Mouse (Mus musculus): Measurements from ENCODE around the gene Rap1gds1. TPM values are rescaled to one million over a fixed set of nuclear protein-coding genes. Genes with fewer than 3 reads are reported as not detected.

The Rap1gds1 gene
- polyA plus RNA-seq, 1 experiment from 2014 or later, result 87.9 TPM

DNA sequence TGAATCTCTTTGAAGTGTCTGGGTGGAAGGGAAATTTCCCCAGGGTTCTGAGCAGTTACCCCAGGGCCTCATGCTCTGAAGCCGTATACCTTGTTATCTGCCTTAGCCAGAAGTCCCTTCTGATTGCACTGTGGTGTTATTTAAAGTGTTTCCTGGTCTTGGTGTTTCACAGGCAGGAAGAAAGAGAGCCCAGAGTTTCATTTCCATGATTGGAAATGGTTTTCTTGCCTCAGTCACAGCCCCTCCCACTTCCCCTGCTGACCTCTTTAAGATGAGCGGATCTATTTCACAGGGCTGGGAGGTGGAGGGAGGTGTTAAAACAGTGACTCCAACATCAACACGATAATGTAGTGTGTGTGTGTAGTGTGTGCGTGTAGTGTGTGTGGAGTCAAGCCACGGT is 181.5 kb downstream of the Rap1gds1 start:
- Histone ChIP-seq H3K9ac (no peak overlapping the region), H3K27ac (replicated peaks) (peak overlapping the region; percentile 47)

GRCm38 (mm10) chr3:138889769-138890295 is 185.2 kb downstream of the Rap1gds1 start:
- H3K4me2 ChIP-seq, result no peak overlapping the region
- ATAC-seq (ENCODE audit: low FRiP score, low read depth), result no peak
- peaks cover 13% of the 10 kb centered on the region for H3K4me1 ChIP-seq (replicated peaks)
- no peak overlapping the region for H3K4me3 ChIP-seq
- no peaks in the 10 kb centered on the region for H3K36me3 ChIP-seq
- H3K27ac ChIP-seq (replicated peaks), result no peak overlapping the region
- no peaks in the 10 kb centered on the region for H3K9me3 ChIP-seq
- 64% methylated on average over 10 of the region's 10 CpGs for WGBS
- no peak overlapping the region for H3K9ac ChIP-seq
- H3K27me3 ChIP-seq, result no peaks in the 10 kb centered on the region

More for the DNA sequence above, 181.5 kb downstream of the Rap1gds1 start:
- H3K36me3 ChIP-seq, result peaks cover 13% of the 10 kb centered on the region
- H3K27me3 ChIP-seq, result no peaks in the 10 kb centered on the region
- no peaks in the 10 kb centered on the region for H3K9me3 ChIP-seq
- no peak overlapping the region for H3K4me2 ChIP-seq
- no peak overlapping the region for H3K4me3 ChIP-seq
- 39% methylated on average over 5 of the region's 5 CpGs for WGBS
- H3K4me1 ChIP-seq (replicated peaks), result peaks cover 13% of the 10 kb centered on the region
- ATAC-seq (ENCODE audit: low FRiP score, low read depth), result no peak

GRCm38 (mm10) chr3:138889214-138889613 is 185.8 kb downstream of the Rap1gds1 start:
- no peak overlapping the region for H3K4me3 ChIP-seq
- 52% methylated on average over 4 of the region's 4 CpGs for WGBS
- H3K9me3 ChIP-seq, result no peaks in the 10 kb centered on the region
- H3K4me1 ChIP-seq (replicated peaks), result peaks cover 13% of the 10 kb centered on the region
- no peak for ATAC-seq (ENCODE audit: low FRiP score, low read depth)
- H3K27me3 ChIP-seq, result no peaks in the 10 kb centered on the region
- no peak overlapping the region for H3K27ac ChIP-seq (replicated peaks)
- H3K36me3 ChIP-seq, result no peaks in the 10 kb centered on the region
- H3K4me2 ChIP-seq, result no peak overlapping the region
- no peak overlapping the region for H3K9ac ChIP-seq

DNA sequence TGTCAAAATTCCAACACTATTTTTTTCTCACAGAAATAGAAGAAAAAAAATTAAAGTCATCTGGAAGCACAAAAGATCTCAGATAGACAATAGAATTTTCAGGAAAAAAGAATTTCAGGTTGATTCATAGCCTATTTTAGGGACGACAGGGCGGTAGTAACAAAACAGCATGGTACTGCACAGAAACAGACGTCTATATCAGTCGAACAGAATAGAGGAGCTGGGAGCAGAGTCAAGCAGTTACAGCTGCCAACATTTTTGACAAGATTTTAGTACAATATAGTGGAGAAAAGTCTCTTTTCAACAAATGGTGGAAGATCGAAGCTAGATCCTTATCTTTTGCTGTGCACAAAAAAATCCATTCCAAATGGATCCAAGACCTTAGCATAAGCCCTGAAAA is 188.9 kb downstream of the Rap1gds1 start:
- no peak for ATAC-seq (ENCODE audit: low FRiP score, low read depth)

GRCm38 (mm10) chr3:138881725-138882347 is 193.2 kb downstream of the Rap1gds1 start:
- H3K27me3 ChIP-seq, result no peaks in the 10 kb centered on the region
- no peaks in the 10 kb centered on the region for H3K36me3 ChIP-seq
- H3K4me1 ChIP-seq (replicated peaks), result peaks cover 21% of the 10 kb centered on the region
- H3K9me3 ChIP-seq, result no peaks in the 10 kb centered on the region
- H3K4me3 ChIP-seq, result no peak overlapping the region
- no peak overlapping the region for H3K4me2 ChIP-seq
- 69% methylated on average over 6 of the region's 6 CpGs for WGBS
- no peak overlapping the region for H3K9ac ChIP-seq
- ATAC-seq (ENCODE audit: low FRiP score, low read depth), result peak; percentile 28; the same call in 1 of the 2 replicates
- H3K27ac ChIP-seq (replicated peaks), result 0 out of 2 replicates have a peak overlapping the region, but pooled peaks have one; percentile 43

More for the DNA sequence above, 188.9 kb downstream of the Rap1gds1 start:
- WGBS, result 83% methylated on average over 5 of the region's 5 CpGs
- peaks cover 22% of the 10 kb centered on the region for H3K4me1 ChIP-seq (replicated peaks)
- H3K9ac ChIP-seq, result no peak overlapping the region
- H3K9me3 ChIP-seq, result no peaks in the 10 kb centered on the region
- H3K27me3 ChIP-seq, result no peaks in the 10 kb centered on the region
- H3K4me2 ChIP-seq, result no peak overlapping the region
- H3K4me3 ChIP-seq, result no peak overlapping the region
- H3K27ac ChIP-seq (replicated peaks), result no peak overlapping the region
- no peaks in the 10 kb centered on the region for H3K36me3 ChIP-seq

DNA sequence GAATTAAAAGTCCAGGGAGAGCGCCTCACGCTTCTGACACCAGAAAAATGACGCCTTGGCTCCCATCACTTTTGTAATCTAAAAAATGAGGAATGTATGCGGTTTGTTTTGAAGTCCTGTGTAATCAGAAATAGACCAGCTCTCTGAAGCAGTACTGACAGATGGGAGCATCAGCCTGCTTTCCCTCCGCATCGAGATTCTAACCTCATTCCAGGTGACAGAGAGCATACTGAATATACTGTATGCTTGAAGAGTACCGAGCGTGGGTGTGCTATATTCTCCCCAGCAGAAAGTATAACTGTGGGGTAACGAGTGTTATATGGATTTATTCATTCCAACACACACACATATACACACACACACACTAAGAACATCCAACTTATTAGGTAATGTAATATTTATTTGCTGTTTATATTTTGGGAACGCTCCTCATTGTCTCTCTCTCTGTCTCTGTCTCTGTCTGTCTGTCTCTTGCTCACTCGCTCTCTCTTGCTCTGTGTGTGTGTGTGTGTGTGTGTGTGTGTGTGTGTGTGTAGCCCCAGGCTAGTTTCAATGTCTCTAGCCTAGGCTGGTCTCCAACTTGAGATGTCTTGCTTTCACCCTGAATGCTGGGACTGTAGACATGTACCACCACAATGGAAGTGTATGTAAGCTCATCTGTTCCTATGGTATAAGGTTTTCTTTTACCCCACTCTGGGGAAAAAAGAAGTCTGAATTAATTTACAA is 193.8 kb downstream of the Rap1gds1 start:
- H3K4me2 ChIP-seq, result no peak overlapping the region
- no peaks in the 10 kb centered on the region for H3K36me3 ChIP-seq
- 83% methylated on average over 11 of the region's 11 CpGs for WGBS
- ATAC-seq (ENCODE audit: low FRiP score, low read depth), result peak; percentile 7; the same call in 1 of the 2 replicates
- no peak overlapping the region for H3K9ac ChIP-seq
- H3K4me3 ChIP-seq, result no peak overlapping the region
- H3K9me3 ChIP-seq, result no peaks in the 10 kb centered on the region
- peaks cover 24% of the 10 kb centered on the region for H3K4me1 ChIP-seq (replicated peaks)
- 0 out of 2 replicates have a peak overlapping the region, but pooled peaks have one; percentile 43 for H3K27ac ChIP-seq (replicated peaks)
- no peaks in the 10 kb centered on the region for H3K27me3 ChIP-seq

DNA sequence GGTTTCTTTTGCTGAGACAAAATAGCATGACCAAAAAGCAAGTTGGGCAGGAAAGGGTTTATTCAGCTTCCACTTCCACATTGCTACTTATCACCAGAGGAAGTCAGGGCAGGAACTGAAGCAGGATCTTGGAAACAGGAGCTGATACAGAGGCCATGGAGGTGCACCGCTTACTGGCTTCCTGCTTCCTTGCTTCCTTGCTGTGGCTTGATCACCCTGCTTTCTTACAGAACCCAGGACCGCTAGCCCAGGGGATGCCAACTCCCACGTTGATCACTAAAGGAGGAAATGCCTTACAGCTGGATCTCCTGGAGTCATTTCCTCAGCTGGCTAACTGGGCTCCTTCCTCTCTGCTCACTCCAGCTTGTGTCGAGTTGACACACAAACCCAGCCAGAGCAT is 197.3 kb downstream of the Rap1gds1 start:
- no peaks in the 10 kb centered on the region for H3K9me3 ChIP-seq
- ATAC-seq (ENCODE audit: low FRiP score, low read depth), result no peak
- no peak overlapping the region for H3K4me3 ChIP-seq
- peaks cover 3% of the 10 kb centered on the region; the same call in 1 of the 2 replicates for H3K36me3 ChIP-seq
- no peak overlapping the region for H3K4me2 ChIP-seq
- WGBS, result 74% methylated on average over 4 of the region's 4 CpGs
- no peaks in the 10 kb centered on the region for H3K27me3 ChIP-seq
- H3K4me1 ChIP-seq (replicated peaks), result peaks cover 27% of the 10 kb centered on the region
- H3K9ac ChIP-seq, result no peak overlapping the region
- peak overlapping the region; percentile 58; the same call in 1 of the 2 replicates for H3K27ac ChIP-seq (replicated peaks)

GRCm38 (mm10) chr3:138876931-138877361 is 198.1 kb downstream of the Rap1gds1 start:
- no peak overlapping the region for H3K4me3 ChIP-seq
- H3K27me3 ChIP-seq, result no peaks in the 10 kb centered on the region
- H3K9ac ChIP-seq, result no peak overlapping the region
- WGBS, result 75% methylated on average over 14 of the region's 14 CpGs
- peak overlapping the region; percentile 58 for H3K27ac ChIP-seq (replicated peaks)
- no peaks in the 10 kb centered on the region for H3K9me3 ChIP-seq
- no peak overlapping the region for H3K4me2 ChIP-seq
- peaks cover 19% of the 10 kb centered on the region for H3K4me1 ChIP-seq (replicated peaks)
- H3K36me3 ChIP-seq, result peaks cover 3% of the 10 kb centered on the region; the same call in 1 of the 2 replicates
- no peak for ATAC-seq (ENCODE audit: low FRiP score, low read depth)

GRCm38 (mm10) chr3:138876418-138876817 is 198.6 kb downstream of the Rap1gds1 start:
- Histone ChIP-seq H3K4me1 (replicated peaks) (peaks cover 14% of the 10 kb centered on the region), H3K27me3 (no peaks in the 10 kb centered on the region), H3K9me3 (no peaks in the 10 kb centered on the region), H3K9ac (no peak overlapping the region), H3K27ac (replicated peaks) (peak overlapping the region; percentile 58), H3K36me3 (peaks cover 3% of the 10 kb centered on the region; the same call in 1 of the 2 replicates), H3K4me2 (no peak overlapping the region), H3K4me3 (no peak overlapping the region)
- ATAC-seq (ENCODE audit: low FRiP score, low read depth), result peak; percentile 9; the same call in 1 of the 2 replicates
- WGBS, result 58% methylated on average over 10 of the region's 10 CpGs

DNA sequence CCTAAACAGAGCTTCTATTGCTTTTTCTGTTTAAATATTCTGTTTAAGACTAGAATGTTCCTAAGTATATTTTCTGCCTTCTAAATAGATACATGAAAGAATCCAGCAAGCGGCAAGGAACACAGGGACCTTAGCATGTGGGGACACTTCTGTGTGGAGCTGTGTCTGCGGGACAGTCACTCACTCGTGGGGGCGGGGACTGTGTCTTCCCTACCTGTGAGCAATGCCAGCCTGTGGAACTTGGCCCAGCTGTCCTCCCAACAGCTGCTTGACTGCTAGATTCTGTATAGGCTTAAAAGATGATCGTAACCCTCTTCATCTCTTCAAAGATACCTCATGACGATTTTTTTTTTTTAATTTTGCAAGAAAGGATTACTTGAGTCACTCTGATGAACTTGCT is 199.1 kb downstream of the Rap1gds1 start:
- Histone ChIP-seq H3K9ac (no peak overlapping the region), H3K4me1 (replicated peaks) (peaks cover 10% of the 10 kb centered on the region; the same call in 1 of the 2 replicates), H3K36me3 (peaks cover 3% of the 10 kb centered on the region; the same call in 1 of the 2 replicates), H3K27me3 (no peaks in the 10 kb centered on the region), H3K27ac (replicated peaks) (no peak overlapping the region), H3K4me3 (no peak overlapping the region), H3K9me3 (no peaks in the 10 kb centered on the region), H3K4me2 (no peak overlapping the region)
- no peak for ATAC-seq (ENCODE audit: low FRiP score, low read depth)
- 90% methylated on average over 6 of the region's 6 CpGs for WGBS
